10 mouse cellular contexts compared by ENCODE assay signal in genomic region chr13:78697814-78698519, GRCm38 (mm10).
DNase-seq lines count a peak whose midpoint lies in the region; ATAC-seq lines count a peak whose summit lies in the region.
"Had no signal": no experiment of that assay in that cellular context is flagged by ENCODE, and none has a peak within 500 bp of the region (broad histone marks: within the 10 kb centered on the region; RNA-seq: fewer than 3 reads in every experiment).

No protein-coding gene starts in this region.

- no peak overlapping the region for H3K9ac ChIP-seq in kidney, embryonic 16.5 days (replicated peaks; ENCODE audit: low read length)
- no peak overlapping the region for H3K9ac ChIP-seq in embryonic facial prominence, embryonic 11.5 days (replicated peaks; ENCODE audit: low read length)
- H3K9ac ChIP-seq: limb, embryonic 13.5 days had no signal

- no peak overlapping the region for H3K4me2 ChIP-seq in kidney, embryonic 16.5 days (replicated peaks; ENCODE audit: low read depth, low read length)
- H3K4me2 ChIP-seq in embryonic facial prominence, embryonic 11.5 days (ENCODE audit: low read depth, low read length): no peak overlapping the region
- H3K4me2 ChIP-seq: limb, embryonic 13.5 days had no signal

- H3K9me3 ChIP-seq in kidney, embryonic 16.5 days (ENCODE audit: low read length): no peaks in the 10 kb centered on the region
- H3K9me3 ChIP-seq in embryonic facial prominence, embryonic 11.5 days (replicated peaks; ENCODE audit: control insufficient read depth, low read length): no peaks in the 10 kb centered on the region
- H3K9me3 ChIP-seq: limb, embryonic 13.5 days had no signal

- ATAC-seq in kidney, embryonic 16.5 days (ENCODE audit: low FRiP score, low TSS enrichment): peak; percentile 77
- peak; percentile 75; the same call in 1 of the 2 replicates for ATAC-seq in embryonic facial prominence, embryonic 11.5 days (replicated peaks; ENCODE audit: insufficient number of reproducible peaks, low FRiP score, low TSS enrichment, low read depth)

- WGBS in kidney, embryonic 16.5 days: 42% methylated on average over 3 of the region's 3 CpGs
- WGBS in embryonic facial prominence, embryonic 11.5 days: 39% methylated on average over 3 of the region's 3 CpGs

- H3K4me1 ChIP-seq in kidney, embryonic 16.5 days (ENCODE audit: insufficient read depth, low read length): peaks cover 3% of the 10 kb centered on the region; the same call in 1 of the 2 replicates
- H3K4me1 ChIP-seq in embryonic facial prominence, embryonic 11.5 days (ENCODE audit: control insufficient read depth, insufficient read depth, low read length): no peaks in the 10 kb centered on the region
- H3K4me1 ChIP-seq: limb, embryonic 13.5 days had no signal

- H3K4me3 ChIP-seq in kidney, embryonic 16.5 days (ENCODE audit: low read length): no peak overlapping the region
- H3K4me3 ChIP-seq in embryonic facial prominence, embryonic 11.5 days (ENCODE audit: low read depth, low read length): no peak overlapping the region
- H3K4me3 ChIP-seq: gastrocnemius, adult 2 months; limb, embryonic 13.5 days had no signal

- H3K27ac ChIP-seq in kidney, embryonic 16.5 days (ENCODE audit: low read length): no peak overlapping the region
- H3K27ac ChIP-seq in embryonic facial prominence, embryonic 11.5 days (replicated peaks; ENCODE audit: low read depth, low read length): no peak overlapping the region
- H3K27ac ChIP-seq: gastrocnemius, adult 2 months; limb, embryonic 13.5 days had no signal

- no peaks in the 10 kb centered on the region for H3K36me3 ChIP-seq in kidney, embryonic 16.5 days (ENCODE audit: insufficient read depth, low read length)
- H3K36me3 ChIP-seq in embryonic facial prominence, embryonic 11.5 days (replicated peaks; ENCODE audit: control insufficient read depth, insufficient read depth, low read depth, low read length): no peaks in the 10 kb centered on the region
- H3K36me3 ChIP-seq: limb, embryonic 13.5 days had no signal

- H3K27me3 ChIP-seq in kidney, embryonic 16.5 days (ENCODE audit: insufficient read depth, low read length): no peaks in the 10 kb centered on the region
- H3K27me3 ChIP-seq in embryonic facial prominence, embryonic 11.5 days (ENCODE audit: control insufficient read depth, insufficient read depth, low read length): no peaks in the 10 kb centered on the region
- H3K27me3 ChIP-seq: limb, embryonic 13.5 days had no signal

- DNase-seq in kidney, postnatal 25 days: no peak
- DNase-seq in R1 (ENCODE audit: low read depth, low spot score): peak; percentile 1
- no peak for DNase-seq in embryonic facial prominence, embryonic 11.5 days (ENCODE audit: low spot score)
- DNase-seq in layer of hippocampus, adult 9-10 months (ENCODE audit: low spot score): peak; percentile 6
- DNase-seq in testis, postnatal 14 days (ENCODE audit: low spot score): no peak
- DNase-seq in gastrocnemius, adult 18-20 months (ENCODE audit: low spot score): no peak
- DNase-seq: gastrocnemius, adult 2 months; thymus, postnatal 4 days had no signal

Comparison
In these comparisons a context has a peak if more than half of its experiments do, and no peak if none do; other contexts are left out.
1. DNase-seq: peak in R1 (single experiment) and layer of hippocampus, adult 9-10 months (single experiment); none in kidney, postnatal 25 days (0 of 2), embryonic facial prominence, embryonic 11.5 days (single experiment), testis, postnatal 14 days (single experiment) and gastrocnemius, adult 18-20 months (single experiment).